In the genomic region with DNA sequence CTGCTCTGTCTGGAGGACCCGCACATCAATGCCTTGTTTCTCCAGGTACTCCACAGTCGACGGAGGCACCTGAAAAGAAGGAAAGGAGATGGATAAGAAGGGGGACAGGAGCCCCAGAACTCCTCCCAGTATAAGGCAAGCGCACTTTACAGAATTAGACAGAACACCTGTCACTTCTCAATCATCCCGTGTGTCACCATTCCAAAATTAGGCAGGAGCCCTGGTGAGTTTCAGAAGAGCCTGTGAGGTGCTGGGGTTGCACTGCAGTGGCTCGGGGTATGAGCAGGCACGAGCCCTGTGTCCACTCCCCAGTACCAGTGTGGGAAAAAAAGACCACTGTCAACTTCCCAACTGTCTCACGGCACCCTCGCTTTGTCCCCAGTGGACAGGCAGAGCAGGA, we compare ENCODE assay signal across 17 mouse cellular contexts.
"Had no signal": no experiment of that assay in that cellular context is flagged by ENCODE, and none has a peak within 500 bp of the region (broad histone marks: within the 10 kb centered on the region; RNA-seq: fewer than 3 reads in every experiment).

No protein-coding gene starts in this region.

- H3K9ac ChIP-seq: kidney, embryonic 15.5 days; liver, embryonic 13.5 days; neural tube, embryonic 12.5 days; neural tube, embryonic 15.5 days had no signal

- H3K4me3 ChIP-seq: kidney, embryonic 15.5 days; liver, embryonic 13.5 days; neural tube, embryonic 12.5 days; neural tube, embryonic 15.5 days had no signal

- H3K36me3 ChIP-seq: kidney, embryonic 15.5 days; liver, embryonic 13.5 days; neural tube, embryonic 12.5 days; neural tube, embryonic 15.5 days had no signal

- H3K4me1 ChIP-seq: kidney, embryonic 15.5 days; liver, embryonic 13.5 days; neural tube, embryonic 12.5 days had no signal

- H3K9me3 ChIP-seq: kidney, embryonic 15.5 days; liver, embryonic 13.5 days; neural tube, embryonic 12.5 days; neural tube, embryonic 15.5 days had no signal

- DNase-seq: kidney, adult 8-10 months; kidney, postnatal 10 days; kidney, postnatal 36 days; left cerebral cortex, postnatal 4 days; liver, embryonic 13.5 days; lung, adult 2 months; lung, postnatal 14 days; lung, postnatal 4 days; midbrain, embryonic 14.5 days; right cerebral cortex, adult 18-20 months; right cerebral cortex, postnatal 14 days; thymus, adult 18-20 months; thymus, postnatal 36 days had no signal

- H3K4me2 ChIP-seq: kidney, embryonic 15.5 days; liver, embryonic 13.5 days; midbrain, embryonic 11.5 days; neural tube, embryonic 12.5 days; neural tube, embryonic 15.5 days had no signal

- H3K27me3 ChIP-seq: kidney, embryonic 15.5 days; liver, embryonic 13.5 days; neural tube, embryonic 12.5 days; neural tube, embryonic 15.5 days had no signal

- H3K27ac ChIP-seq: kidney, embryonic 15.5 days; liver, embryonic 13.5 days; neural tube, embryonic 12.5 days; neural tube, embryonic 15.5 days had no signal
